In the genomic region with DNA sequence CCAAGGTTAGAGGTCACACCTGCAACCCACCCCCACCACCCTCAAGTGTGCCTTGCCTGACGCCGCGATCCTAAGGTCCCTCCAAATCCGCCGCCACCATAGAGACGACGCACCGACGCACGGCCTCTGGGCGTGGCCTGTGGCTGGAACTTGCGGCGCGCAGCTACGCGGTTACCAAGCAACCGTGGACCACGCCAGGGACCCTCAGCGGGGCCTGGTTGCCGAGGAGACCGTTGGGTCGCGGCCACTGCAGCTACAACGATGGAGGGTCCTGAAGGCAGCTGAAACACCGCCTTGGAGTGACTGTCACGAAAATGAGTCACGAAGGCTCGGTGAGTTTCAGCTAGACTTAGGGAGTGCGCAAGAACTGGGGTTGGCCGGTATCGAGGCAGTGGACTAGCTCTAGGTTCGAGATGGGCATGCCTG, we compare ENCODE assay signal across 8 mouse cellular contexts. TPM values are rescaled to one million over a fixed set of nuclear protein-coding genes. Genes with fewer than 3 reads are reported as not detected.
DNase-seq lines count a peak whose midpoint lies in the region; ATAC-seq lines count a peak whose summit lies in the region.

A gene (minus strand): TSS at position 139 of the 426 bp plus-strand sequence.
A gene (plus strand): TSS at position 146 of the 426 bp plus-strand sequence.

- peaks cover 7% of the 10 kb centered on the region; the same call in 1 of the 2 replicates for H3K36me3 ChIP-seq in embryonic facial prominence, embryonic 11.5 days (replicated peaks; ENCODE audit: control insufficient read depth, insufficient read depth, low read depth, low read length)
- peaks cover 15% of the 10 kb centered on the region for H3K36me3 ChIP-seq in heart, embryonic 14.5 days (ENCODE audit: control insufficient read depth, insufficient read depth, low read length)
- H3K36me3 ChIP-seq in neural tube, embryonic 14.5 days (ENCODE audit: control insufficient read depth, insufficient read depth, low read length): peaks cover 3% of the 10 kb centered on the region; the same call in 1 of the 2 replicates

- H3K9ac ChIP-seq in embryonic facial prominence, embryonic 11.5 days (replicated peaks; ENCODE audit: low read length): peak within 1 kb of the TSS; percentile 68
- H3K9ac ChIP-seq in heart, embryonic 14.5 days (ENCODE audit: low read length): peak within 1 kb of the TSS; percentile 70
- peak within 1 kb of the TSS; percentile 39 for H3K9ac ChIP-seq in neural tube, embryonic 14.5 days (replicated peaks; ENCODE audit: low read depth, low read length)

- peak within 1 kb of the TSS; percentile 51 for H3K4me3 ChIP-seq in embryonic facial prominence, embryonic 11.5 days (ENCODE audit: low read depth, low read length)
- H3K4me3 ChIP-seq in heart, embryonic 14.5 days (ENCODE audit: control insufficient read depth in 1 of 2, insufficient read depth in 1 of 2, low read depth in 1 of 2, low read length in 2 of 2): peak within 1 kb of the TSS; percentile 51 to 60
- H3K4me3 ChIP-seq in neural tube, embryonic 14.5 days (ENCODE audit: low read depth, low read length): peak within 1 kb of the TSS; percentile 50

- DNase-seq in adrenal gland, postnatal 10 days: peak; percentile 73
- peak; percentile 94 for DNase-seq in embryonic facial prominence, embryonic 11.5 days (ENCODE audit: low spot score)
- peak; percentile 63 to 75 for DNase-seq in kidney, postnatal 25 days
- DNase-seq in lung, adult 18-20 months: peak; percentile 52 to 71
- DNase-seq in thymus, postnatal 4 days: peak; percentile 69

- 2% methylated on average over 32 of the region's 32 CpGs for WGBS in embryonic facial prominence, embryonic 11.5 days
- WGBS in heart, embryonic 14.5 days: 3% methylated on average over 32 of the region's 32 CpGs
- WGBS in neural tube, embryonic 14.5 days: under 1% methylated on average over 32 of the region's 32 CpGs

- H3K4me2 ChIP-seq in embryonic facial prominence, embryonic 11.5 days (ENCODE audit: low read depth, low read length): peak within 1 kb of the TSS; percentile 83
- H3K4me2 ChIP-seq in heart, embryonic 14.5 days (ENCODE audit: low read length): peak within 1 kb of the TSS; percentile 90
- H3K4me2 ChIP-seq in neural tube, embryonic 14.5 days (ENCODE audit: low read depth, low read length): peak within 1 kb of the TSS; percentile 57

- peaks cover 2% of the 10 kb centered on the region; the same call in 1 of the 2 replicates for H3K4me1 ChIP-seq in embryonic facial prominence, embryonic 11.5 days (ENCODE audit: control insufficient read depth, insufficient read depth, low read length)
- peaks cover 5% of the 10 kb centered on the region in 2 experiments; a peak in 2 of 4 replicates for H3K4me1 ChIP-seq in heart, embryonic 14.5 days (ENCODE audit: control insufficient read depth in 2 of 2, insufficient read depth in 2 of 2, low read length in 2 of 2)
- H3K4me1 ChIP-seq in neural tube, embryonic 14.5 days (ENCODE audit: control insufficient read depth, insufficient read depth, low read length): 0 out of 2 replicates have a peak, but pooled peaks cover 7% of the 10 kb centered on the region

- ATAC-seq in CD4-positive, CD25-positive, alpha-beta regulatory T cell, adult 4 months: peak; percentile 78
- peak; percentile 89 for ATAC-seq in embryonic facial prominence, embryonic 11.5 days (replicated peaks; ENCODE audit: insufficient number of reproducible peaks, low FRiP score, low TSS enrichment, low read depth)
- ATAC-seq in heart, embryonic 14.5 days (ENCODE audit: insufficient number of reproducible peaks, insufficient read depth, low FRiP score, low read depth): peak; percentile 63; the same call in 1 of the 2 replicates
- ATAC-seq in neural tube, embryonic 14.5 days (ENCODE audit: low read depth): peak; percentile 94

- H3K9me3 ChIP-seq in embryonic facial prominence, embryonic 11.5 days (replicated peaks; ENCODE audit: control insufficient read depth, low read length): no peaks in the 10 kb centered on the region
- no peaks in the 10 kb centered on the region for H3K9me3 ChIP-seq in heart, embryonic 14.5 days (ENCODE audit: control insufficient read depth, low read length)
- no peaks in the 10 kb centered on the region for H3K9me3 ChIP-seq in neural tube, embryonic 14.5 days (ENCODE audit: control insufficient read depth, low read length)

- peaks cover 8% of the 10 kb centered on the region for H3K27me3 ChIP-seq in embryonic facial prominence, embryonic 11.5 days (ENCODE audit: control insufficient read depth, insufficient read depth, low read length)
- peaks cover 15% of the 10 kb centered on the region for H3K27me3 ChIP-seq in heart, embryonic 14.5 days (ENCODE audit: control insufficient read depth, insufficient read depth, low read length)
- peaks cover 10% of the 10 kb centered on the region for H3K27me3 ChIP-seq in neural tube, embryonic 14.5 days (ENCODE audit: control insufficient read depth, insufficient read depth, low read length)

- H3K27ac ChIP-seq in embryonic facial prominence, embryonic 11.5 days (replicated peaks; ENCODE audit: low read depth, low read length): no peak within 1 kb of the TSS
- no peak within 1 kb of the TSS for H3K27ac ChIP-seq in heart, embryonic 14.5 days (replicated peaks in 1 of 2; ENCODE audit: control insufficient read depth in 1 of 2, insufficient read depth in 1 of 2, low read depth in 2 of 2, low read length in 2 of 2)
- H3K27ac ChIP-seq in neural tube, embryonic 14.5 days (ENCODE audit: low read depth, low read length): peak within 1 kb of the TSS; percentile 4; the same call in 1 of the 2 replicates

RNA-seq across cellular contexts. Expression of the first gene that starts in this region (rescaled TPM):
- polyA plus RNA-seq in CD4-positive, CD25-positive, alpha-beta regulatory T cell, adult 4 months (2017; shearing (Covaris generic)): 1 to 10 TPM in 1 of 2 experiments, not detected in 1; 2.1 TPM
- 1 to 10 TPM; 2.0 to 2.2 TPM for total RNA-seq in adrenal gland, postnatal 10 days (2021)
- 10.7 and 11.1 TPM in 2 replicates for polyA plus RNA-seq in embryonic facial prominence, embryonic 11.5 days (2014; fragmentation: Nextera tagmentation; extraction: Ambion mirVana)
- polyA plus RNA-seq in heart, embryonic 14.5 days (2014; fragmentation: Nextera tagmentation; extraction: Ambion mirVana): 6.0 and 6.2 TPM in 2 replicates
- 18.2 and 25.7 TPM in 2 replicates for polyA plus RNA-seq in neural tube, embryonic 14.5 days (2014; fragmentation: Nextera tagmentation; extraction: Ambion mirVana)

RNA-seq across cellular contexts. Expression of the second gene that starts in this region (rescaled TPM):
- not detected for polyA plus RNA-seq in CD4-positive, CD25-positive, alpha-beta regulatory T cell, adult 4 months (2017; shearing (Covaris generic))
- total RNA-seq in adrenal gland, postnatal 10 days (2021): under 1 TPM; 0.24 to 0.39 TPM
- 0.97 and 1.4 TPM in 2 replicates for polyA plus RNA-seq in embryonic facial prominence, embryonic 11.5 days (2014; fragmentation: Nextera tagmentation; extraction: Ambion mirVana)
- polyA plus RNA-seq in heart, embryonic 14.5 days (2014; fragmentation: Nextera tagmentation; extraction: Ambion mirVana): 0.31 and 0.43 TPM in 2 replicates
- 4.2 and 7.8 TPM in 2 replicates for polyA plus RNA-seq in neural tube, embryonic 14.5 days (2014; fragmentation: Nextera tagmentation; extraction: Ambion mirVana)
